Mouse (Mus musculus) adrenal gland, adult 2 months (tissue): ENCODE results near the gene Insrr. TPM values are rescaled to one million over a fixed set of nuclear protein-coding genes. Genes with fewer than 3 reads are reported as not detected.
"Not testable (repeated sequence)": the region's sequence is repeated elsewhere in the genome, so short reads cannot be mapped to it uniquely, and the experiment has no call there.

Experiments
- DNase-seq: peaks from one replicate; pipeline ENCODE4 v3.0.0; 2021
- polyA plus RNA-seq: library from polyadenylated mRNA; depleted of rRNA; stranded (reverse); fragments of >200 nt; gene quantifications from 2 replicates; pipeline ENCODE4 v1.2.3, GENCODE M21; 2012; rRNA removed
- total RNA-seq, 2 experiments: library from RNA; stranded (reverse); gene quantifications; 2 replicates each; pipeline ENCODE4 v1.2.3; 2021

Insrr gene
- total and polyA plus RNA-seq, 3 experiments = 0.52 to 1.2 (median 0.69) TPM

GRCm38 (mm10) chr3:87832109-87832859 is 35.5 kb downstream of the Insrr start:
- DNase-seq = no peak

GRCm38 (mm10) chr3:87833482-87833881 is 36.7 kb downstream of the Insrr start:
- no peak for DNase-seq

- DNase-seq = peak; percentile 63
Measured at GRCm38 (mm10) chr3:87838622-87839021, 41.9 kb downstream of the Insrr start.

- DNase-seq = no peak
Measured at GRCm38 (mm10) chr3:87840858-87841257, 44.1 kb downstream of the Insrr start.

- DNase-seq = no peak
Measured at GRCm38 (mm10) chr3:87844981-87845380, 48.2 kb downstream of the Insrr start.

GRCm38 (mm10) chr3:87846186-87846585 is 49.4 kb downstream of the Insrr start:
- no peak for DNase-seq

- no peak for DNase-seq
Measured at GRCm38 (mm10) chr3:87846650-87847110, 49.9 kb downstream of the Insrr start, which contains the start of gene Sh2d2a. TSS of gene Sh2d2a (plus strand) at chr3:87846755.

GRCm38 (mm10) chr3:87847680-87848079 is 50.9 kb downstream of the Insrr start:
- no peak for DNase-seq

- no peak for DNase-seq
Measured at GRCm38 (mm10) chr3:87849117-87849516, 52.4 kb downstream of the Insrr start.

GRCm38 (mm10) chr3:87854795-87855568 is 58.2 kb downstream of the Insrr start:
- DNase-seq = peak; percentile 39

- no peak for DNase-seq
Measured at GRCm38 (mm10) chr3:87855936-87856335, 59.2 kb downstream of the Insrr start.

GRCm38 (mm10) chr3:87857666-87858065 is 60.9 kb downstream of the Insrr start:
- DNase-seq = no peak

GRCm38 (mm10) chr3:87859813-87860212 is 63.1 kb downstream of the Insrr start:
- peak; percentile 56 for DNase-seq

- not testable (repeated sequence) for DNase-seq
Measured at GRCm38 (mm10) chr3:87864111-87864510, 67.4 kb downstream of the Insrr start.

Other genes starting within 250 kb of the Insrr start
- gene Arhgef11, start 179.4 kb upstream of the Insrr start, total RNA-seq = 10 to 100 TPM; 38.0 to 40.0 TPM
- 27.7 and 33.0 TPM in 2 replicates for gene Arhgef11, start 179.4 kb upstream of the Insrr start, polyA plus RNA-seq
- 1 to 10 TPM in 1 of 2 experiments, not detected in 1; 1.2 TPM for gene Lrrc71, start 48.3 kb upstream of the Insrr start, total RNA-seq
- 0.06 and 0.43 TPM in 2 replicates for gene Lrrc71, start 48.3 kb upstream of the Insrr start, polyA plus RNA-seq
- gene Ntrk1, start 1.8 kb upstream of the Insrr start, total RNA-seq = 1 to 10 TPM; 4.6 to 6.3 TPM
- gene Ntrk1, start 1.8 kb upstream of the Insrr start, polyA plus RNA-seq = 8.8 and 17.4 TPM in 2 replicates
- gene Pear1, start 27.4 kb downstream of the Insrr start, total RNA-seq = 10 to 100 TPM; 20.0 to 23.9 TPM
- 63.3 and 71.7 TPM in 2 replicates for gene Pear1, start 27.4 kb downstream of the Insrr start, polyA plus RNA-seq
- under 1 TPM; 0.17 to 0.31 TPM for gene Sh2d2a, start 49.8 kb downstream of the Insrr start, total RNA-seq
- gene Sh2d2a, start 49.8 kb downstream of the Insrr start, polyA plus RNA-seq = 0.30 and 0.39 TPM in 2 replicates
- gene Prcc, start 88.7 kb downstream of the Insrr start, total RNA-seq = 10 to 100 TPM; 48.0 to 52.0 TPM
- 28.5 and 32.5 TPM in 2 replicates for gene Prcc, start 88.7 kb downstream of the Insrr start, polyA plus RNA-seq
- 100 to 1,000 TPM; 181 to 206 TPM for gene Hdgf, start 109.4 kb downstream of the Insrr start, total RNA-seq
- gene Hdgf, start 109.4 kb downstream of the Insrr start, polyA plus RNA-seq = 54.3 and 64.8 TPM in 2 replicates
- 100 to 1,000 TPM; 114 to 120 TPM for gene Mrpl24, start 122.6 kb downstream of the Insrr start, total RNA-seq
- 15.1 and 18.0 TPM in 2 replicates for gene Mrpl24, start 122.6 kb downstream of the Insrr start, polyA plus RNA-seq
- 10 to 100 TPM; 16.3 to 21.4 TPM for gene Isg20l2, start 133.4 kb downstream of the Insrr start, total RNA-seq
- gene Isg20l2, start 133.4 kb downstream of the Insrr start, polyA plus RNA-seq = 9.4 and 9.7 TPM in 2 replicates
- 10 to 100 TPM; 13.1 to 16.3 TPM for gene Rrnad1, start 133.8 kb downstream of the Insrr start, total RNA-seq
- 41.5 and 44.6 TPM in 2 replicates for gene Rrnad1, start 133.8 kb downstream of the Insrr start, polyA plus RNA-seq
- gene Crabp2, start 151.7 kb downstream of the Insrr start, total RNA-seq = under 1 TPM; 0.52 to 0.72 TPM
- gene Crabp2, start 151.7 kb downstream of the Insrr start, polyA plus RNA-seq = 0.47 TPM in 1 of 2 replicates, not detected in the other
- gene Nes, start 174.1 kb downstream of the Insrr start, total RNA-seq = 1 to 10 TPM; 7.0 to 9.2 TPM
- gene Nes, start 174.1 kb downstream of the Insrr start, polyA plus RNA-seq = 3.5 and 7.0 TPM in 2 replicates
- 10 to 100 TPM; 52.6 to 54.9 TPM for gene Bcan, start 203.3 kb downstream of the Insrr start, total RNA-seq
- 127 and 132 TPM in 2 replicates for gene Bcan, start 203.3 kb downstream of the Insrr start, polyA plus RNA-seq
- gene Hapln2, start 230.6 kb downstream of the Insrr start, total RNA-seq = not detected
- 0.65 TPM in 1 of 2 replicates, not detected in the other for gene Hapln2, start 230.6 kb downstream of the Insrr start, polyA plus RNA-seq
- 10 to 100 TPM; 13.9 to 16.6 TPM for gene Gpatch4, start 246.2 kb downstream of the Insrr start, total RNA-seq
- 2.3 and 3.5 TPM in 2 replicates for gene Gpatch4, start 246.2 kb downstream of the Insrr start, polyA plus RNA-seq